Mouse (Mus musculus) mouse trophoblast stem cell (cell line): ENCODE data around the gene Snta1.

Experiments
- in situ Hi-C, 2 experiments: fragments of 300-500 bp; cut with MseI, MboI; formaldehyde crosslinking; loops; 2 replicates in 1 of 2; 3 replicates in 1 of 2; pipeline ENCODE4 v1.15.1; 2025

Gene Snta1

DNA sequence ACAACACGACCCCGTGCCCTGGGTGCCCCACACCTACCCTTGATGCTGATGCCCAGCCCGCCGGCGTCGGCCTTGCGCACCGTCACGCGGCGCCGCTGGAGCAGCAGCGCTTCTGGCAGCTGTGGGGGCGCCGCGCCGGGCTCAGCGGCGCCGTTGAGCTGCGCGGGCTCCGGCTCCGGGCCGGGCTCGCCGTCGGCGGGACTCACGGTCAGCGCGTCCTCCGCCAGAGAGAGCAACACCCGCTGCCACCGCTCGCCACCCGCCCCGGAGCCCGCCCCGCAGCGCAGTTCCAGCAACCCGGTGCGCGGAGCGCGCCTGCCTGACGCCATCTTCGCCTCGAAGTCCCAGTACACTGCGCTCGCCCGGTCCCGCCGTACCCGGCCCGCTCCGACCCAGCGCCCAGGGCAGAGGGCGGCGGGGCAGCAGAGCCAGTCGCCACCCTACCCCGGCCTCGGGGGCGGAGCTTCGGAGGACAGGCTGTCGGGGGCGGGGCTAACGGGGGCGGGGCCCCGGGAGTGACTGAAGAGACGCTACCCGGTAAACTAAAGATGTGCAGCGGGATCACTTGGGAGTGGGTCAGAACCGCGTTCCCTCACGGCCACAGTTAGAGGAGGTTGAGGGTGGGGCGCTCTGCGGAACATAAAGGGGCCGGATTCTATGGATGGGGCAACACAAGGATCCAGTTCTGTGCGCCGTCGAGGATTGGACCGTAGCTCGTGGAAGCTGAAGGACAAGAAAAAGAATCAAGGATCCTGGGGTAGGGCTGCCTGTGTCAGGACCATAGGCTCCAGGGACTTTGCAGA, at the start of gene Snta1:
Snta1 (minus strand) TSS at position 457 of the 803 bp plus-strand sequence.
- in situ Hi-C loops: no loop called here

DNA sequence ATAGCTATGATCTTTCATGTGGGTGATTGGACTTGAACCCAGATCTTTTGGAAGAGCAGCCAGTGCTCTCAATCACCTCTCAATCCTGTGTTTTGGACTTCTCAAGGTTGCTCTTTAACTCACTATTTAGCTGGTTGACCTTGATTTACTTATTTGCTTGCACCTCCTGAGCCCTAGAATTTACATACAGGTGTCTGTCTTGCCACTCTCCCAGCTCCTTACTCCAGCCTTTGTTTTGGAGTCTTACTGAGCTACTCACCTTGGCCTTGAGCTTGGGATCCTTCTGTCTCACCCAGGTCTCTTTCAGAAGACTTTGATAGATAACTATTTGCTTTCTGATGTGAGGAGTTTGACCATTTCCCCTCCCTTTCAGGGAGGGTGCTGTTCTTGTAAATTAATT, 48.7 kb upstream of the Snta1 start:
- in situ Hi-C loops: no loop called here

DNA sequence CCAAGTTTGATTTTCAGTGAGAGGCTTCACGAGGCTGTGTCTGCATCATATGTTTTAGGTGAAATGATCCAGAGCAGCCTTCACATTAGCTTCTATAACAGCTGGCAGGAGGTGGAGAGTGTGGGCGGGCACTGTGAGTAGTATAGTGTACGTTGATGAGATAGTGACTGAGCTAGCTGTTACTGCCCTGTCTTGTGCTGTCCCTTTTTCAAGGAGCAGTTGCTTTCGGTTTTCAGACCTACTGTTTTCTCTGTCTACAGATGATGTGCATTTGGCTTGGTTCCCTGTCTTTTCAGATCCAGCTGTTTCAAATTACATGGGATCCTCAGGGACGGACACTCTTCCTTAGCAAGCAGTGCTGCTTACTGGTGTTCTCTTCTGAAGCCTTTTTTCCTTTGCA, 47.9 kb upstream of the Snta1 start:
- in situ Hi-C loops: no loop called here

DNA sequence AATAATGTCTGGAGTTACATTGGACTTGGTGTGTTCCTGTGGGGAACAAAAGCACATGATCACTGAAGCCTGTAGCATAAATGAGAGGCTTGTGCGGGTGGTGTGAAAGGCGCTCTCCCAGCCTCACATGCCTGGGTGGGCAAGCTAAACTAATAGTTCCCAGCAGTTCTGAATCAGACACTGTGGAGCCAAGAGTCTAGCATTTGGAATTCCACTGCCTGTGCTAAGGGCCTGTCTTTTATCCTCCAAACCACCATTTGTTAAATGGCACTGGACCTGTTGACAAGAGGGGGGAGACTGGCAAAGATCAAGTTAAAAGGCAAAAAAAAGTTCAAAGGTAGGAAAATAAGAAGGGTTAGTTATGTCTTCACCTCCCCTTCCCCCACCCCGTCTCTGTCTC, 46.7 kb upstream of the Snta1 start:
- in situ Hi-C loops: no loop called here

DNA sequence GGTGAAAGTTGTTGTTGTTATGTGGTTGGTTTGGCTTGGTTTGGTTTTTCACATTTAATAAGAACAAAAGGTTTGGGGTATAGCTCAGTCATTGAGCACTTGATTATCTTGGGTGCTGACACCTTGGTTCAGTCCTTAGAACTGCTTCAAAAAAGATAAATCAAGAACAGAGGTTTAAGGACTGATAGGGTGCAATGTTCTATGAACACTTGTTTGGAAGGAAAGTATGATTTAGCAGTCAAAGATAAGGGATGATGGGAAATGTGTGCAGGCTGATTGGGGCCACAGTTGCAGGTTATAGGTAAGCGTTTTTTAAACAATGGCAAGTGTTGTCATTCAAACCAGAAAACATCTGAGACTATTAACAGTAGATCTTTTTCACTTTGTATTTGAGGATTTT, 46.2 kb upstream of the Snta1 start:
- in situ Hi-C loops: no loop called here

DNA sequence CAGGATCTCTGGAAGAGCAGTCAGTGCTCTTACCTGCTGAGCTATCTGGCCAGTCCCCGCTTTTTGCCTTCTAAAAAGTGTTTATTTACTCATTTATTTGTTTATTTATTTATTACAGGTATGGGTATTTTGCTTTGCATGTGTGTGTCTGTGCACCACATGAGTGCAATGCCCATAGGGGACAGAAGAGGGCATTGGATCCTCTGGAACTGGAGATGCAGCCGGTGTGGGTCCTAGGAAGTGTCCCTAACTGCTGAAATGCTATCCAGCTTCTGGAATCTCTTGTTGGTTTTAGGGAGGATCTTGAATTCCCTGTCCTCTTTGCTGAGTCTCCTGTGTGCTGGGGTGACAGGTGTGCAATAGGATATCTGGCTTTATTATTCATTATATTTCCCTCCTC, 45.1 kb upstream of the Snta1 start:
- in situ Hi-C loops: no loop called here

DNA sequence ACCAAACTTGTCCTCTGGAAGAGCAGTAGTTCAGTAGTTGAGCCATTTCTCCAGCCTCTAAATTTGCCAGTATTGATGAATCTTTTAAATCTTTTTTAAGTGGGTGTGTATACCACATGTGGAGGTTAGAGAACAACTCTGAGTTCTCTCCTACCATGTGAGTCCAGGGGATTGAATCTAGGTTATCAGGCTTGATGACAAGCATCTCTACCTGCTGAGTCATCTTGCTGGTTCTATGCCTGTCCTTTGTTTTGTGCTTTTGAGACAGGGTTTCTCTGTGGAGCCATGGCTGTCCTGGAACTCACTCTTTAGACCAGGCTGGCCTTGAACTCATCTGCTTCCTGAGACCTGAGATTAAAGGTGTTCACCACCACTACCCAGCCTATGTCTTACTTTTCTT, 40.7 kb upstream of the Snta1 start:
- in situ Hi-C loops: no loop called here

DNA sequence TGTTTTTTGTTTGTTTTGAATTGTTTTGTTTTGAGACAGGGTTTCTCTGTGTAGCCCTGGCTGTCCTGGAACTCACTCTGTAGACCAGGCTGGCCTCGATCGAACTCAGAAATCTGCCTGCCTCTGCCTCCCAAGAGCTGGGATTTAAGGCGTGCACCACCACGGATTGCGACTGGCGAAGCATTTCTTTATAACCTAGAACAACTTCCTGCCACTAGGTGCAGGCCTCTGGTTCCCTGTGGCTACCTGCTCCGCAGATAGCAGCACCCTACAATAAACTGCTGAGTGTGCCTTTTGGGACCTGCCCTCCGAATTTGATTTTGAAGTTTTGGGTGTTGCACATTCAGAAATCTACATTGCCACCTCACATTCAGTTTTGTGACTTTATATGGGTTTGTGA, 39.9 kb upstream of the Snta1 start:
- in situ Hi-C loops: no loop called here

DNA sequence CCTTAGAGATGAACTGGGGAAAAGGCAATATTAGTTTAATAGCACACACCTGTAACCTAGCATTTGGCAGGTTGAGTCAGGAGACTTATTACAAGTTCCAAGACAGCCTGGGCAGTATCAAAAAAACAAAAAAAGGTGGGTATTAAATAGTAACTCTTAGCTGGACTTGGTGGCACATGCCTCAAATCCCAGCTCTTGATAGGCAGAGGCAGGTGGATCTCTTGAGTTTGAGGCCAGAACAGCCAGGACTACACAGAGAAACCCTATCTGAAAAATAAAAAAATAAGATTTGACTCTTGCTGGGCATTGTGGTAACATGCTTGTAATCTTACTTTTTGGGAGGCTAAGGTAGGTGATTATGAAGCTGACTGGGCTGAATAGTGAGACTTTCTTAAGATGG, 32.6 kb upstream of the Snta1 start:
- in situ Hi-C loops: no loop called here

DNA sequence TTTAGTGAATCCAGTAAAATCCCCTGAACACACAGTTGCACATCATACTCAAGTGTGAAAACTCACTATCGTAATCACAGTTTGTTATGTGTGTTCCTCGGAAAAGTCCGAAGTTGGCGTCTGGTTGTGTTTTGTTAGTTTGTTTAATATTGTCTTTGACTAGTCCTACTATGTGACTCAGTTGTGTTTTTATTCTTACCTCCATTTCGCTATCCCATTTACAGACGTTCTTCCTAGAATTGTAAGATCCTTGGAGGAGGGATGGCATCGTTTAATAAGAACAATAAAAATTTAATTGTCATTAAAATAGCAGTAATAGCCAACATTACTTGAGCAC, 29.3 kb upstream of the Snta1 start:
- in situ Hi-C loops: no loop called here

DNA sequence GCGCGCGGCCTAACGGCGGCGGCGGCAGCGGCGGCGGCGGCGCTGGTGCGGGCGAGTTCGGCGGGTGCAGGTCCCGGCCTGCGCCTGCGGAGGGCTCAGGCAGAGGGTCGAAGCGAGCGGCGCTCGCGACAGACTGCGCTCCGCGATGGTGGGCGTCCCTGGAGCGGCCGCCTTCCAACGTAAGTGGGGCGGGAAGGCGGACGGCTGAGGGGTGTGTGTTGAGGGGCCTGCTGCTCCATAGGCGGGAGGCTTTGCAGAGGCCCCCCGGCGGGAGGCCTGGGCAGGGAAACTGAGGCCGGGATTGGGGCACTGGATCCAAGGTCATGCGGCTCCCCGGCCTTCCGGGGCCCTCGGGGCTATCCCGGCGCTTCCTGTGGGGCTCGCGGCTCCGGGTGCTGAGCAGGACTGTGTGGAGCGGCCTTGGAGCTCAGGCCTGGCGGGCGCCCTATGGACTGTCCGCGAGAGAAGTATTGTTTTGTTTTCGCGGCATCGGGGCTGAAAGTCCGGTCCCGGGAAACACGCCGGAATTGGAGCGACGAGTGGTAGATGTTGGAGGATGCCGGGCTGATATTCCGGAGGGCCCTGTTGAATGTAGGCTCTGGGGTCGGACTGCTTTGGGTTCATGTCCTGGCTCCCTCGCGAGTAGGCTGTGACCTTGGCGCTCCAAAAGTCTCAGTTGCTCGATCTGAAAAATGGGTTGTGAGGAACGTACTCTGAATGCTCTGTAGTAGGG, 28.7 kb upstream of the Snta1 start, which contains the start of gene Cbfa2t2:
Cbfa2t2 (plus strand) TSS at position 24 of the 733 bp plus-strand sequence.
- in situ Hi-C loops: no loop called here

DNA sequence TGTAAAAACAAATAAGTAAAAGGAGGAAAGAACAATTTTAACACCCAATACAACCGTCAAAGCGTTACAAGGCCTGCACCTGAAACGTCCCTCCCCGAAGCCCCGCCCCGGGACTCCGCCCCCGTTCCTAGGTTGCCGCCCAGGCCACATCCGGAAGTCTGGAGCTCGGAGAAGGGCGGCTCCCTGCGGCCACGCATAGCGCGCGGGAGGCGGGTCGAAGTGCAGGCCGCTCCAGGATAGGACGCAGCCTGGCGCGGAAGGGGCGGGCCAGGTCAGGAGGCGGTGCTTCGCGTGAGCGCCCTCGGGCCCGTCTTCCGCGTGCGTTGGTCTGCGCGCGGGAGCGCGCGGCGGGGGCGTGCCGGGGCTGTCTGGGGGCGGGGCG, 28.2 kb upstream of the Snta1 start:
- in situ Hi-C loops: no loop called here

DNA sequence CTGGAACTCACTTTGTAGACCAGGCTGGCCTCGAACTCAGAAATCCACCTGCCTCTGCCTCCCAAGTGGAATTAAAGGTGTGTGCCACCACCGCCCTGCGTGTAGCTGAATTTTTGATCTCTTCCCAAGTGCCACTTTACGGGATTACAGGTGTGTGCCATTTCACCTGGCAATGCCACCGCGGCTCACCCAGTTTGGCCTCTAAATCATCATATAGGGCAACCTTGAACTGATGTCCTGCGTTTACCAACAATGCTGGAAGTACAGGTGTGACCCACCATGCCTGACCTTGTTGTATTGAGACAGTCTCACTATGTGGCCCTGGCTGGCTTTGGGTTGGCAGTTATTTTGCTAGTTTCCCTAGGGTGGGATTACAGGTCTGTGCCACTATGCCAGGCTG, 26.8 kb upstream of the Snta1 start:
- in situ Hi-C loops: no loop called here

DNA sequence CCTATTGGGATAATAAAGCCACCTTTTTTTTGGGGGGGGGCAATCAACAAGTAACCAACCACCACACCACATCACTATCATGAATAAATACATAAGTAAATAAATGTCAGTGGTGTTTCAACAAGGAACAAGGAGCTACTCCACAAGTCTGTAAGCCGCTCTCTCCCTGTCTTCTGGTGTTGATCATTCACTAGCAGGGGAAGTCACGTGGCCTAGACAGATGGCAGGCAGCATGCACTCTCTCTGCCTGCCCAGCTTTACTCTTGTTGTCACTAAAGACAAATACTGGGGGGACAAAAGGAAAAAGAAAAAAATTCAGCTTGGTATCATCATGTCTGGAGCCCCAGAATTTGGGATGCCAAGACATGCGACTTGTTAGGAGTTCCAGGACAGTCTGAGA, 25.5 kb upstream of the Snta1 start:
- in situ Hi-C loops: no loop called here

DNA sequence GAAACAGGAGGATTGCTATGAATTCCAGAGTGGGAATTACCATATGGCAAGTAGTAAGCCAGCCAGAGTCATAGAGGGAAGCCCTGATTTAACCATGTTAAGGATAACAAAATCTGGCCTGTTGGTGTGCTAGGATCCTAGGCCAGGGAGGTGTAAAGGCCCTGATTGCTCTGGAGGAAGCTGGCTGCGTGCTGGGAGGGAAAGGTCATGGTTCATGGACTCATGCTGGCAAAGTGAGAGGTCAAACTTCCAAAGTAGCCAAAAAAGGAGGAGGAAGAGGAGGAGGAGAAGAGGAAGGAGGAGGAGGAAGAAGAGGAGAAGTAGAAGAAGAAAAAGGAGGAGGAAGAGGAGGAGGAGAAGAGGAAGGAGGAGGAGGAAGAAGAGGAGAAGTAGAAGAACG, 24.8 kb upstream of the Snta1 start:
- in situ Hi-C loops: no loop called here

DNA sequence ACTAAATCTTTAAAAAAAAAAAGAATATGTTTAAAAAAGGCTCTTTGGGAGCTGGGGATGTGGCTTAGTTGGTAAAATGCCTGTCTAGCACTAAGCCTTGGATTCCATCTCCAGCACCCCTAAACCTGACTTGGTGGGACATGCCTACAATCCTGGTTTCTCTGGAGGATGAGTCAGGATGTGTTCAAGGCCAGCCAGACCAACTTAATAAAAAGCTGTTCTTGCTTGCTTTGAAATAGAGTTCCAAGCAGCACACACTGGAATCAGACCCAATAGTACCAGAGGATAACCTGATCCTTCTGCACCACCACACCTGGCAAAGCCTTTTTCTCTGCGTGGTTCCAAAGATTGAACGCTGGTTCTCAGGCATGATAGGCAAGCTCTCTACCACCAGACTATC, 22.7 kb upstream of the Snta1 start:
- in situ Hi-C loops: no loop called here

DNA sequence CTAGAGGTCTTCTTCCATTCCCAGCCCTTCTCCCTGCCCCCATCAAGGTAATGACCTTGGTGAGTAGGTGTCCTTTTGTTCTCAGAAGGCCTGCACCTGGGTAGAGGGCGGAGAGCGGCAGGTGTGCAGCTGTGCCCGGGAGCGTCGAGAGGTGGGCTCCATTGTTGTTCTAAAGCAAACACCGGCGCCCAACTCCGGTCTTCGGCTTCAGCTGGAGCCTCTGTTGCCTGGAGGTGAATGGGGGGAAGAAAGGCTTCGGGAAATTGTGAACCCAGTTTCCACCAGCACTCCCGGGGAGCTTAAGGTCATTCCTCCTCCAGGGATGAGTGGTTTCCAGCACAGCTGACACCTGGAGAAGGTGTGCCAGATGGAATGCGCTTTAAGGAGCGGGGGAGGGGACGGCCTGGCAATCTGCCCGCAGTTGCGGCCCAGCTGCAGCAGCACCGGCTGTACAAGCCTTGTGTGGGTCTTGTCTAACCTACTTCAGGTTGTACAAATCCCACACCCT, 20.0 kb upstream of the Snta1 start:
- in situ Hi-C loops: no loop called here

DNA sequence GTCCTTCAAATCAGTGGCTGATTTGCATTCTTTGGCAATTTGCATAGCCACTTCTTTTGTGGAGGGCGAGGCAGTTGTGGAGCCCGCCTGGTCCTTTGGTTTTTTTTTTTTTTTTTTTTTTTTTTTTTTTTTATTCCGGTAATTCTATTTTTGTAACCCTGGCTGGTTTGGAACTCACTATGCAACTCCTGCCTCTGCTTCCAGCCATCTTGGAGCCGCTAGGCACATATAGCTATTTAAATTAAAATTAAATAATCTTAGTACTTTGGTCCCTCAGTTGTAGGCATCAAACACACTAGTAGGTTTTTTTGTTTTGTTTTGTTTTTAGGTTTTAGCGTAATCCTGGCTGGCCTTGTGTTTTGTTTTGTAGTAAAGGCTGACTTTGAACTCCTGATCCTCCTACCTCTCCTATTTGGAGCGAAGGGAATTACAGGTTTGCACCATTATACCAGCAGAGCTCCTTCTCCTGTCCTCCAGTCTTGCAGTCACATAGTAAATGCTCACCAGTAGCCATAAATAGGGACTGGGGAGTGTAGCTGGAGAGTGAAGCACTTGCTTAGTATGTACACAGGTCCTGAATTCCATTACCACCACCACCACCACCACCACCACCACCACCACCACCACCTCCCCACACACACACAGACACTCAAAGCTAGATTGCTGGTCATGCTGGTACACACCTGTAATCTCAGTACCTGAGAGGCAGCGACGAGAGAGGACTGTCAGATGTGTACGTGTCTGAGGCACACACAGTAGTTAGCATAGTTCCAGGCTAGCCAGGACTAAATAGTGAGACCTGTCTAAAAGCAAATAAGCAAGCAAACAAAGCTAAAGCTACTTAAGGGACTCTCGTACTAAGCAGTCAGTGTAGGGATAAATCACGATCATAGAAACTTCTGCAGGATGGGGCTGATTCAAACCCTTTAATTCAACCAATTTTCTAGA, 19.3 kb upstream of the Snta1 start:
- in situ Hi-C loops: no loop called here

DNA sequence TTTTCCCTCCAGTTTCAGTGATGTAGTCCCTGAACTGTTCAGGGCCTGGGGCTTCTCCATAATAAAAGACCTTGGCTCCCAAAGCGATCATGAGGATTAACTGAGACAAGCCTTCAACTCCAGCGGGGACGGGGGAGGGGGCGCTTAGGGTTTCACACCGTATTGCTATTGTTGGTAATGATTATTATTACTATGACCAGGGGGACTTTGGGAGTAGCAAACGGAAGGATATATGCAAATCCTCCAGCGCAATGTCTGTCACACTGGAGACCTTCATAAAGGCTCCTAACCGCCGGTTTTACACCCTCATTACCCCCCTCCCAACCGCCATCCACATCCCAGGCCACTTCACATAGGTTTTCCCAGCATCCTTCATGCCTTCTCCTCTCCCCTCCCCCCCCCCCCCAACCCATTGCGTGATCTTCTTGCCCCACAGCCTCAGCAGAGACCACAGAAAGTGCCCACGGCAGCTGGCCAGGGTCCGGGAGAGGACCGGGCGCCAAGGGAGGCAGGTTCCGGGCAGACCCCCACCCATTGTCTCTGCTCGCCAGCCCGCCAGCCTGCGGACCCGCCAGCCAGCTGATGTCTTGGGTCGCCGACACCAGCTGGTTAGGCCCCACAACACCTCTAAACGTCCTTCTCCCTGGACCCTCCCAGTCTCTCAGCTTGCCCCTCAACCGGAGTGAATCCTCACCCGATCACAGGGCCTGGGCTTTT, 18.4 kb upstream of the Snta1 start:
- in situ Hi-C loops: no loop called here

DNA sequence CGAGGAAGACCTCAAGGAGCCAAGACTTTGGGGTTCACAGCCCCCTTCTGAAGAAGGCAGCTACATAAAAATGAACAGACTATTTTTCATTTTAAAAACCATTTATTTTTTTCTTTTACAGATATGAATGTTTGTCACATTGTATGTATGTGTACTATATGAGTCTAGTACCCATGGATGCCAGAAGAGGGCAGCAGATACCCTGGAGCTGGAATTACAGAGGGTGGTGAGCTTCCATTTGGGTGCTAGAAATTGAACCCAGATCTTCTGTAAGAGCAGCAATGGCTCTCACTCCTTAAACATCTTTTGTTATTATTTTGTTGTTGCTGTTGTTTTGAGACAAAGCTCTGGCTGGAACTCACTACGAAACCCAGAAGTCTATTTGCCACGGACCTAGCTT, 17.6 kb upstream of the Snta1 start:
- in situ Hi-C loops: no loop called here

DNA sequence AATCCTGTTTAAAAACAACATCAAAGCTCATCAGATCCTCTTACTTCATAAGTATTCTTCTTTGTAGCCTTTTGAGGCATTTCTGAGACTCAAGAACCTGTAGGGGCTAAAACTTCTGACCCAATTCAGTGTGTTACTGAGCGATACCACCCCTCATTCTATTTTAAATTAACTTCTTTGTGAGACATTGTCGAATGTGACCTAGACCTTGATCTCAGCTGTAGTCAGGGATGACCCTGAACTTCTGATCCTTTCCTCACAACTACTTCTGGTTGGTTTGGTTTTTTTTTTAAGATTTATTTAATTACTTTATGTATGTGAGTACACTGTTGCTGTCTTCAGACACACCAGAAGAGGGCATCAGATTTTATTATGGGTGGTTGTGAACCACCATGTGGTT, 15.6 kb upstream of the Snta1 start:
- in situ Hi-C loops: no loop called here
